Mouse (Mus musculus): ENCODE data around the gene Orm3. TPM values are rescaled to one million over a fixed set of nuclear protein-coding genes. Genes with fewer than 3 reads are reported as not detected.
A peak's percentile ranks its signal among the peaks of the same experiment; 100 is the strongest.

Gene Orm3
- polyA plus RNA-seq, 1 experiment from 2014 or later: not detected

- 76% methylated on average over 7 of the region's 7 CpGs for WGBS (ENCODE audit: insufficient replicate concordance)
- TF ChIP-seq CTCF (IDR thresholded peaks at IDR 0.05; ENCODE audit: low read depth) (no peak), EP300 (IDR thresholded peaks at IDR 0.05; ENCODE audit: low read depth) (no peak)
- H3K9me3 ChIP-seq (ENCODE audit: low read length): no peaks in the 10 kb centered on the region
- DNase-seq (no peak), ATAC-seq (no peak)
- no peak overlapping the region for H3K9ac ChIP-seq (replicated peaks)
- H3K4me2 ChIP-seq (ENCODE audit: low read depth, low read length): no peak overlapping the region
- peaks cover 6% of the 10 kb centered on the region; the same call in 1 of the 2 replicates for H3K27me3 ChIP-seq (ENCODE audit: insufficient read depth, low read length)
- no peaks in the 10 kb centered on the region for H3K36me3 ChIP-seq (replicated peaks; ENCODE audit: insufficient read depth, low read length)
- peaks cover 41% of the 10 kb centered on the region for H3K4me1 ChIP-seq (ENCODE audit: insufficient read depth)
- H3K27ac ChIP-seq (ENCODE audit: low read depth): no peak overlapping the region
- H3K4me3 ChIP-seq (ENCODE audit: low read depth, low read length): no peak overlapping the region
These were observed 52.3 kb downstream of the Orm3 start for GRCm38 (mm10) chr4:63408247-63408646.

- Histone ChIP-seq H3K9me3 (ENCODE audit: low read length) (no peaks in the 10 kb centered on the region), H3K27ac (ENCODE audit: low read depth) (no peak overlapping the region), H3K36me3 (replicated peaks; ENCODE audit: insufficient read depth, low read length) (no peaks in the 10 kb centered on the region), H3K4me1 (ENCODE audit: insufficient read depth) (peaks cover 37% of the 10 kb centered on the region), H3K27me3 (ENCODE audit: insufficient read depth, low read length) (peaks cover 6% of the 10 kb centered on the region; the same call in 1 of the 2 replicates), H3K4me3 (ENCODE audit: low read depth, low read length) (no peak overlapping the region), H3K9ac (replicated peaks) (no peak overlapping the region), H3K4me2 (ENCODE audit: low read depth, low read length) (peak overlapping the region; percentile 95)
- 11% methylated on average over 8 of the region's 8 CpGs for WGBS (ENCODE audit: insufficient replicate concordance)
- ATAC-seq (peak; percentile 27), DNase-seq (peak; percentile 69)
- TF ChIP-seq EP300 (IDR thresholded peaks at IDR 0.05; ENCODE audit: low read depth) (no peak), CTCF (IDR thresholded peaks at IDR 0.05; ENCODE audit: low read depth) (peak; percentile 89)
These were observed 52.7 kb downstream of the Orm3 start for GRCm38 (mm10) chr4:63408649-63409048.

Other genes starting within 250 kb of the Orm3 start
- 2,449 and 2,507 TPM in 2 replicates for gene Ambp, start 201.4 kb upstream of the Orm3 start, polyA plus RNA-seq (2015; fragmentation: Nextera tagmentation; extraction: Ambion mirVana)
- gene Kif12, start 184.0 kb upstream of the Orm3 start, polyA plus RNA-seq (2015; fragmentation: Nextera tagmentation; extraction: Ambion mirVana): 0.40 and 0.59 TPM in 2 replicates
- gene Col27a1, start 142.2 kb upstream of the Orm3 start, polyA plus RNA-seq (2015; fragmentation: Nextera tagmentation; extraction: Ambion mirVana): 2.1 and 2.8 TPM in 2 replicates
- 2.5 and 4.5 TPM in 2 replicates for gene Orm1, start 11.6 kb upstream of the Orm3 start, polyA plus RNA-seq (2015; fragmentation: Nextera tagmentation; extraction: Ambion mirVana)
- not detected in 2 replicates for gene Orm2, start 6.3 kb downstream of the Orm3 start, polyA plus RNA-seq (2015; fragmentation: Nextera tagmentation; extraction: Ambion mirVana)
- 4.6 and 5.2 TPM in 2 replicates for gene Akna, start 47.2 kb downstream of the Orm3 start, polyA plus RNA-seq (2015; fragmentation: Nextera tagmentation; extraction: Ambion mirVana)
- gene Whrn, start 139.8 kb downstream of the Orm3 start, polyA plus RNA-seq (2015; fragmentation: Nextera tagmentation; extraction: Ambion mirVana): 0.61 and 0.64 TPM in 2 replicates
- gene Atp6v1g1, start 188.6 kb downstream of the Orm3 start, polyA plus RNA-seq (2015; fragmentation: Nextera tagmentation; extraction: Ambion mirVana): 148 and 152 TPM in 2 replicates
- gene Tmem268, start 202.6 kb downstream of the Orm3 start, polyA plus RNA-seq (2015; fragmentation: Nextera tagmentation; extraction: Ambion mirVana): 13.1 and 17.3 TPM in 2 replicates
- gene Gm11213, start 249.1 kb downstream of the Orm3 start, polyA plus RNA-seq (2015; fragmentation: Nextera tagmentation; extraction: Ambion mirVana): not detected in 2 replicates

Measured in liver, postnatal 0 days (tissue).